Mouse (Mus musculus): ENCODE measurements at regions not wholly inside any gene's neighbourhood (a gene's known extent, or its start where the extent isn't known, plus 50 kb on each side); places are given as distances from the start of the nearest gene placed in this dataset.
A peak's percentile ranks its signal among the peaks of the same experiment; 100 is the strongest.
"Not testable (repeated sequence)": the region's sequence is repeated elsewhere in the genome, so short reads cannot be mapped to it uniquely, and the experiment has no call there.

GRCm38 (mm10) chr13:102025547-102025946 lies 257.5 kb upstream of the Pik3r1 start:
- not testable (repeated sequence) for DNase-seq (ENCODE audit: low spot score)

GRCm38 (mm10) chr13:102031416-102031815 lies 263.4 kb upstream of the Pik3r1 start:
- DNase-seq (ENCODE audit: low spot score): no peak

- no peak for DNase-seq (ENCODE audit: low spot score)
Observed at GRCm38 (mm10) chr13:102034484-102034883, 266.5 kb upstream of the Pik3r1 start.

- no peak for DNase-seq (ENCODE audit: low spot score)
Observed at GRCm38 (mm10) chr13:102036001-102036400, 268.0 kb upstream of the Pik3r1 start.

GRCm38 (mm10) chr13:102036819-102037624 lies 269.0 kb upstream of the Pik3r1 start:
- DNase-seq (ENCODE audit: low spot score): no peak

GRCm38 (mm10) chr13:102060213-102060612 lies 292.2 kb upstream of the Pik3r1 start:
- no peak for DNase-seq (ENCODE audit: low spot score)

GRCm38 (mm10) chr13:102064590-102065273 lies 296.7 kb upstream of the Pik3r1 start:
- no peak for DNase-seq (ENCODE audit: low spot score)

GRCm38 (mm10) chr13:102065274-102065640 lies 297.2 kb upstream of the Pik3r1 start:
- DNase-seq (ENCODE audit: low spot score): no peak

- no peak for DNase-seq (ENCODE audit: low spot score)
Observed at GRCm38 (mm10) chr13:102065796-102066195, 297.8 kb upstream of the Pik3r1 start.

GRCm38 (mm10) chr13:102070740-102071139 lies 302.7 kb upstream of the Pik3r1 start:
- DNase-seq (ENCODE audit: low spot score): no peak

- no peak for DNase-seq (ENCODE audit: low spot score)
Observed at GRCm38 (mm10) chr13:102072366-102072765, 304.3 kb upstream of the Pik3r1 start.

- DNase-seq (ENCODE audit: low spot score): no peak
Observed at GRCm38 (mm10) chr13:102087766-102088165, 319.7 kb upstream of the Pik3r1 start.

- no peak for DNase-seq (ENCODE audit: low spot score)
Observed at GRCm38 (mm10) chr13:102089551-102089950, 321.5 kb upstream of the Pik3r1 start.

- no peak for DNase-seq (ENCODE audit: low spot score)
Observed at GRCm38 (mm10) chr13:102094193-102094592, 326.2 kb upstream of the Pik3r1 start.

GRCm38 (mm10) chr13:102103161-102103560 lies 335.1 kb upstream of the Pik3r1 start:
- no peak for DNase-seq (ENCODE audit: low spot score)

GRCm38 (mm10) chr13:102106188-102106587 lies 338.2 kb upstream of the Pik3r1 start:
- no peak for DNase-seq (ENCODE audit: low spot score)

- no peak for DNase-seq (ENCODE audit: low spot score)
Observed at GRCm38 (mm10) chr13:102108204-102108603, 340.2 kb upstream of the Pik3r1 start.

GRCm38 (mm10) chr13:102108916-102109315 lies 340.9 kb upstream of the Pik3r1 start:
- DNase-seq (ENCODE audit: low spot score): no peak

- no peak for DNase-seq (ENCODE audit: low spot score)
Observed at GRCm38 (mm10) chr13:102113941-102114340, 345.9 kb upstream of the Pik3r1 start.

- no peak for DNase-seq (ENCODE audit: low spot score)
Observed at GRCm38 (mm10) chr13:102122341-102122740, 354.3 kb upstream of the Pik3r1 start.

- DNase-seq (ENCODE audit: low spot score): no peak
Observed at GRCm38 (mm10) chr13:102127933-102128430, 360.0 kb upstream of the Pik3r1 start.

- DNase-seq (ENCODE audit: low spot score): no peak
Observed at GRCm38 (mm10) chr13:102131459-102131858, 363.4 kb upstream of the Pik3r1 start.

- DNase-seq (ENCODE audit: low spot score): peak; percentile 51
Observed at GRCm38 (mm10) chr13:102132154-102132553, 364.1 kb upstream of the Pik3r1 start.
